Mouse (Mus musculus) limb, embryonic 15.5 days (tissue): ENCODE measurements around the gene Ikbke. TPM values are rescaled to one million over a fixed set of nuclear protein-coding genes. Genes with fewer than 3 reads are reported as not detected.
"Not testable (repeated sequence)": the region's sequence is repeated elsewhere in the genome, so short reads cannot be mapped to it uniquely, and the experiment has no call there.

Experiments used
- ATAC-seq: fragments of 200-750 bp; cut with Nextera tagmentation; 2 replicates; pipeline ENCODE4 v1.8.0; 2017; ENCODE audit warnings: low read depth, moderate TSS enrichment; ENCODE audit not compliant: insufficient number of reproducible peaks, low FRiP score, low TSS enrichment
- H3K27ac ChIP-seq: fragments of 300-500 bp; sonication (generic); 2 replicates; pipeline ENCODE4 v1.5.1; 2015; ENCODE audit warnings: moderate library complexity, mild to moderate bottlenecking, inconsistent platforms
- H3K27me3 ChIP-seq: fragments of 300-500 bp; sonication (generic); 2 replicates; pipeline ENCODE4 v1.6.1; 2015; ENCODE audit warnings: inconsistent platforms
- H3K36me3 ChIP-seq: fragments of 300-500 bp; sonication (generic); 2 replicates; pipeline ENCODE4 v1.6.1; 2015; ENCODE audit warnings: inconsistent platforms
- H3K4me1 ChIP-seq: fragments of 300-500 bp; sonication (generic); 2 replicates; pipeline ENCODE4 v1.6.1; 2015; ENCODE audit warnings: inconsistent platforms
- H3K4me2 ChIP-seq: fragments of 300-500 bp; sonication (generic); 2 replicates; pipeline ENCODE4 v1.6.1; 2015; ENCODE audit warnings: mild to moderate bottlenecking, inconsistent platforms
- H3K4me3 ChIP-seq: fragments of 300-500 bp; sonication (generic); 2 replicates; pipeline ENCODE4 v1.5.1; 2015; ENCODE audit warnings: mild to moderate bottlenecking, inconsistent platforms
- H3K9ac ChIP-seq: fragments of 300-500 bp; sonication (generic); 2 replicates; pipeline ENCODE4 v1.6.1; 2015; ENCODE audit warnings: inconsistent platforms
- H3K9me3 ChIP-seq: fragments of 300-500 bp; sonication (generic); 2 replicates; pipeline ENCODE4 v1.6.1; 2016; ENCODE audit warnings: inconsistent platforms
- WGBS: fragments of 180-500 bp; shearing (Covaris S2); methylation state at CpG from one replicate; pipeline ENCODE4 v1.1.7; 2015; 5-methylcytosine and 5-hydroxymethylcytosine counted together
- polyA plus RNA-seq: library from polyadenylated mRNA; unstranded; fragments of >200 nt; fragmentation: Nextera tagmentation; extraction: Ambion mirVana; gene quantifications from 2 replicates; pipeline ENCODE4 v1.2.1, GENCODE M21; 2015

The Ikbke gene
- polyA plus RNA-seq, 1 experiment from 2014 or later: 7.3 TPM

- not testable (repeated sequence) for H3K4me1 ChIP-seq, H3K27me3 ChIP-seq, H3K9me3 ChIP-seq, H3K9ac ChIP-seq, H3K4me3 ChIP-seq, H3K4me2 ChIP-seq, H3K27ac ChIP-seq, ATAC-seq
- WGBS: 79% methylated on average over 7 of the region's 7 CpGs
- peaks cover 12% of the 10 kb centered on the region; the same call in 1 of the 2 replicates for H3K36me3 ChIP-seq
These were observed 26.7 kb downstream of the Ikbke start for GRCm38 (mm10) chr1:131252516-131253250.

GRCm38 (mm10) chr1:131246433-131247395 lies 32.7 kb downstream of the Ikbke start:
- no peak for ATAC-seq
- no peak overlapping the region for H3K4me3 ChIP-seq
- 7% methylated on average over 7 of the region's 7 CpGs for WGBS

GRCm38 (mm10) chr1:131245926-131246325 lies 33.5 kb downstream of the Ikbke start:
- H3K36me3 ChIP-seq: no peaks in the 10 kb centered on the region
- H3K9me3 ChIP-seq: no peaks in the 10 kb centered on the region
- no peak overlapping the region for H3K27ac ChIP-seq
- peak overlapping the region; percentile 99 for H3K4me2 ChIP-seq
- H3K27me3 ChIP-seq: peaks cover 57% of the 10 kb centered on the region
- 7% methylated on average over 9 of the region's 9 CpGs for WGBS
- peaks cover 31% of the 10 kb centered on the region for H3K4me1 ChIP-seq
- peak; percentile 4; the same call in 1 of the 2 replicates for ATAC-seq
- no peak overlapping the region for H3K9ac ChIP-seq
- H3K4me3 ChIP-seq: peak overlapping the region; percentile 63

More at GRCm38 (mm10) chr1:131246433-131247395, 32.7 kb downstream of the Ikbke start:
- Histone ChIP-seq H3K27me3 (peaks cover 49% of the 10 kb centered on the region), H3K4me1 (peaks cover 31% of the 10 kb centered on the region), H3K27ac (no peak overlapping the region), H3K9me3 (no peaks in the 10 kb centered on the region), H3K36me3 (no peaks in the 10 kb centered on the region), H3K9ac (no peak overlapping the region), H3K4me2 (peak overlapping the region; percentile 34; the same call in 1 of the 2 replicates)

GRCm38 (mm10) chr1:131245089-131245856 lies 34.1 kb downstream of the Ikbke start, which contains the start of gene Rassf5:
Gene Rassf5 (minus strand): TSS chr1:131245258.
- no peaks in the 10 kb centered on the region for H3K36me3 ChIP-seq
- peaks cover 64% of the 10 kb centered on the region for H3K27me3 ChIP-seq
- no peak within 1 kb of the TSS for H3K27ac ChIP-seq
- WGBS: under 1% methylated on average over 56 of the region's 60 CpGs
- ATAC-seq: 0 out of 2 replicates have a peak, but pooled peaks have one; percentile 12
- H3K4me1 ChIP-seq: peaks cover 31% of the 10 kb centered on the region
- no peaks in the 10 kb centered on the region for H3K9me3 ChIP-seq
- peak within 1 kb of the TSS; percentile 99 for H3K4me2 ChIP-seq
- H3K9ac ChIP-seq: peak within 1 kb of the TSS; percentile 50
- H3K4me3 ChIP-seq: peak within 1 kb of the TSS; percentile 63

GRCm38 (mm10) chr1:131244536-131245088 lies 34.8 kb downstream of the Ikbke start:
- peaks cover 34% of the 10 kb centered on the region for H3K4me1 ChIP-seq
- 1% methylated on average over 57 of the region's 57 CpGs for WGBS
- peak; percentile 23; the same call in 1 of the 2 replicates for ATAC-seq
- H3K4me2 ChIP-seq: peak overlapping the region; percentile 99
- peak overlapping the region; percentile 50 for H3K9ac ChIP-seq
- H3K9me3 ChIP-seq: no peaks in the 10 kb centered on the region
- peak overlapping the region; percentile 63 for H3K4me3 ChIP-seq
- H3K27ac ChIP-seq: no peak overlapping the region
- peaks cover 70% of the 10 kb centered on the region for H3K27me3 ChIP-seq
- H3K36me3 ChIP-seq: no peaks in the 10 kb centered on the region

- Histone ChIP-seq H3K4me2 (no peak overlapping the region), H3K27ac (no peak overlapping the region), H3K27me3 (peaks cover 70% of the 10 kb centered on the region), H3K36me3 (no peaks in the 10 kb centered on the region), H3K9ac (no peak overlapping the region), H3K4me3 (no peak overlapping the region), H3K9me3 (no peaks in the 10 kb centered on the region), H3K4me1 (peaks cover 50% of the 10 kb centered on the region)
- ATAC-seq: no peak
- 56% methylated on average over 6 of the region's 6 CpGs for WGBS
These were observed 36.5 kb downstream of the Ikbke start for GRCm38 (mm10) chr1:131242956-131243355.

- ATAC-seq: no peak
- Histone ChIP-seq H3K4me3 (no peak overlapping the region), H3K27ac (no peak overlapping the region), H3K4me2 (no peak overlapping the region), H3K9ac (no peak overlapping the region), H3K9me3 (no peaks in the 10 kb centered on the region), H3K36me3 (no peaks in the 10 kb centered on the region), H3K4me1 (peaks cover 38% of the 10 kb centered on the region), H3K27me3 (peaks cover 55% of the 10 kb centered on the region)
- 57% methylated on average over 12 of the region's 12 CpGs for WGBS
These were observed 39.7 kb downstream of the Ikbke start for GRCm38 (mm10) chr1:131239576-131240193.

- no peak for ATAC-seq
- H3K4me2 ChIP-seq: no peak overlapping the region
- peaks cover 48% of the 10 kb centered on the region for H3K27me3 ChIP-seq
- H3K4me3 ChIP-seq: no peak overlapping the region
- H3K27ac ChIP-seq: no peak overlapping the region
- 47% methylated on average over 8 of the region's 8 CpGs for WGBS
- H3K9ac ChIP-seq: no peak overlapping the region
- H3K9me3 ChIP-seq: no peaks in the 10 kb centered on the region
- peaks cover 35% of the 10 kb centered on the region for H3K4me1 ChIP-seq
- H3K36me3 ChIP-seq: no peaks in the 10 kb centered on the region
These were observed 40.5 kb downstream of the Ikbke start for GRCm38 (mm10) chr1:131238931-131239381.

GRCm38 (mm10) chr1:131236077-131236476 lies 43.3 kb downstream of the Ikbke start:
- WGBS: 25% methylated on average over 7 of the region's 7 CpGs
- Histone ChIP-seq H3K9ac (no peak overlapping the region), H3K4me2 (no peak overlapping the region), H3K27me3 (peaks cover 19% of the 10 kb centered on the region), H3K4me3 (no peak overlapping the region), H3K27ac (peak overlapping the region; percentile 62), H3K9me3 (no peaks in the 10 kb centered on the region), H3K4me1 (peaks cover 32% of the 10 kb centered on the region), H3K36me3 (no peaks in the 10 kb centered on the region)
- ATAC-seq: peak; percentile 70; the same call in 1 of the 2 replicates

- H3K4me2 ChIP-seq: no peak overlapping the region
- H3K27ac ChIP-seq: no peak overlapping the region
- H3K36me3 ChIP-seq: no peaks in the 10 kb centered on the region
- peaks cover 18% of the 10 kb centered on the region for H3K4me1 ChIP-seq
- no peaks in the 10 kb centered on the region for H3K27me3 ChIP-seq
- H3K9me3 ChIP-seq: no peaks in the 10 kb centered on the region
- ATAC-seq: no peak
- WGBS: 60% methylated on average over 12 of the region's 12 CpGs
- no peak overlapping the region for H3K9ac ChIP-seq
- H3K4me3 ChIP-seq: no peak overlapping the region
These were observed 45.9 kb downstream of the Ikbke start for GRCm38 (mm10) chr1:131233527-131233926.
